Mouse (Mus musculus) liver, adult 2 months (tissue): Measurements from ENCODE around the gene 4931406C07Rik. TPM values are rescaled to one million over a fixed set of nuclear protein-coding genes. Genes with fewer than 3 reads are reported as not detected.
A peak's percentile ranks its signal among the peaks of the same experiment; 100 is the strongest.

ENCODE experiments used
- DNase-seq: peaks from one replicate; pipeline ENCODE4 v3.0.0-alpha.2; 2011; ENCODE audit warnings: low read depth, low spot score; ENCODE audit errors: extremely low read depth
- H3K27ac ChIP-seq: fragments of 200-500 bp; replicated peaks from 2 replicates; pipeline ENCODE4 v1.5.1; 2012; ENCODE audit warnings: low read depth, mild to moderate bottlenecking, control low read depth, inconsistent platforms, low read length; ENCODE audit not compliant: insufficient read depth
- H3K27me3 ChIP-seq: fragments of 200-500 bp; 2 replicates; pipeline ENCODE4 v1.6.1; 2012; ENCODE audit warnings: mild to moderate bottlenecking, moderate library complexity, low read length, inconsistent platforms; ENCODE audit not compliant: control insufficient read depth, insufficient read depth
- H3K36me3 ChIP-seq: fragments of 200-500 bp; 2 replicates; pipeline ENCODE4 v1.6.1; 2012; ENCODE audit warnings: low read length, inconsistent platforms; ENCODE audit not compliant: control insufficient read depth, insufficient read depth
- H3K4me1 ChIP-seq: fragments of 200-500 bp; 2 replicates; pipeline ENCODE4 v1.6.1; 2011; ENCODE audit warnings: low read length; ENCODE audit not compliant: control insufficient read depth, insufficient read depth
- H3K4me3 ChIP-seq: fragments of 200-500 bp; 2 replicates; pipeline ENCODE4 v1.5.1; 2011; ENCODE audit warnings: low read depth, mild to moderate bottlenecking, control low read depth, low read length, moderate library complexity; ENCODE audit not compliant: insufficient read depth
- H3K79me2 ChIP-seq: fragments of 200-500 bp; 2 replicates; pipeline ENCODE4 v1.6.1; 2012; ENCODE audit warnings: inconsistent platforms, mild to moderate bottlenecking, low read length, moderate library complexity; ENCODE audit not compliant: control insufficient read depth, insufficient read depth
- H3K9ac ChIP-seq: fragments of 200-500 bp; 2 replicates; pipeline ENCODE4 v1.6.1; 2012; ENCODE audit warnings: low read depth, mild to moderate bottlenecking, control low read depth, inconsistent platforms, low read length
- CTCF ChIP-seq: fragments of 200-500 bp; IDR thresholded peaks from 2 replicates; pipeline ENCODE4 v1.5.1; 2011; ENCODE audit warnings: low read depth, low read length, control low read depth
- POLR2A ChIP-seq: fragments of 200-500 bp; IDR thresholded peaks from 2 replicates; pipeline ENCODE4 v1.6.1; 2011; ENCODE audit warnings: low read length, control low read depth; ENCODE audit not compliant: insufficient read depth; ENCODE audit errors: extremely low read depth
- WGBS: fragments of 180-500 bp; shearing (Covaris S2); methylation state at CpG from one replicate; pipeline ENCODE4 v1.1.7; 2018; 5-methylcytosine and 5-hydroxymethylcytosine counted together
- polyA plus RNA-seq: library from polyadenylated mRNA; depleted of rRNA; stranded (reverse); fragments of >200 nt; gene quantifications from 2 replicates; pipeline ENCODE4 v1.2.3, GENCODE M21; 2012
- total RNA-seq: library from RNA; depleted of rRNA; stranded (reverse); fragments of >200 nt; gene quantifications from 2 replicates; pipeline ENCODE4 v1.2.3, GENCODE M21; 2014

The 4931406C07Rik gene
- total and polyA plus RNA-seq, 2 experiments = 48.2 to 174 TPM

GRCm38 (mm10) chr9:15252196-15252595 is 54.1 kb downstream of the 4931406C07Rik start:
- no peak for TF ChIP-seq POLR2A
- no peak for TF ChIP-seq CTCF
- 76% methylated on average over 7 of the region's 7 CpGs for WGBS
- no peak overlapping the region for H3K9ac ChIP-seq
- no peaks in the 10 kb centered on the region for H3K36me3 ChIP-seq
- H3K27me3 ChIP-seq = no peaks in the 10 kb centered on the region
- H3K79me2 ChIP-seq = no peaks in the 10 kb centered on the region
- H3K27ac ChIP-seq = no peak overlapping the region
- H3K4me3 ChIP-seq = no peak overlapping the region
- no peak for DNase-seq
- H3K4me1 ChIP-seq = no peaks in the 10 kb centered on the region

GRCm38 (mm10) chr9:15250376-15250775 is 55.9 kb downstream of the 4931406C07Rik start:
- Histone ChIP-seq H3K36me3 (no peaks in the 10 kb centered on the region), H3K4me3 (no peak overlapping the region), H3K27me3 (no peaks in the 10 kb centered on the region), H3K79me2 (no peaks in the 10 kb centered on the region), H3K4me1 (no peaks in the 10 kb centered on the region), H3K27ac (no peak overlapping the region), H3K9ac (no peak overlapping the region)
- 79% methylated on average over 7 of the region's 7 CpGs for WGBS
- DNase-seq = no peak
- TF ChIP-seq POLR2A (no peak), CTCF (no peak)

GRCm38 (mm10) chr9:15245319-15246075 is 60.8 kb downstream of the 4931406C07Rik start:
- Histone ChIP-seq H3K4me3 (no peak overlapping the region), H3K9ac (no peak overlapping the region), H3K27me3 (no peaks in the 10 kb centered on the region), H3K36me3 (no peaks in the 10 kb centered on the region), H3K27ac (no peak overlapping the region), H3K4me1 (no peaks in the 10 kb centered on the region), H3K79me2 (no peaks in the 10 kb centered on the region)
- peak; percentile 37 for DNase-seq
- no peak for TF ChIP-seq POLR2A
- no peak for TF ChIP-seq CTCF
- WGBS = 57% methylated on average over 14 of the region's 14 CpGs

- no peak overlapping the region for H3K4me3 ChIP-seq
- H3K4me1 ChIP-seq = no peaks in the 10 kb centered on the region
- no peaks in the 10 kb centered on the region for H3K27me3 ChIP-seq
- no peak for DNase-seq
- H3K9ac ChIP-seq = no peak overlapping the region
- no peaks in the 10 kb centered on the region for H3K79me2 ChIP-seq
- 92% methylated on average over 1 of the region's 1 CpGs for WGBS
- H3K27ac ChIP-seq = no peak overlapping the region
- H3K36me3 ChIP-seq = no peaks in the 10 kb centered on the region
- TF ChIP-seq CTCF (no peak), POLR2A (no peak)
These were observed 64.1 kb downstream of the 4931406C07Rik start for GRCm38 (mm10) chr9:15242130-15242529.

GRCm38 (mm10) chr9:15241596-15241939 is 64.7 kb downstream of the 4931406C07Rik start:
- Histone ChIP-seq H3K36me3 (no peaks in the 10 kb centered on the region), H3K27ac (no peak overlapping the region), H3K4me1 (no peaks in the 10 kb centered on the region), H3K4me3 (no peak overlapping the region), H3K27me3 (no peaks in the 10 kb centered on the region), H3K9ac (no peak overlapping the region), H3K79me2 (no peaks in the 10 kb centered on the region)
- DNase-seq = peak; percentile 46
- TF ChIP-seq POLR2A (no peak), CTCF (peak; percentile 56; the same call in 1 of the 2 replicates)
- 55% methylated on average over 9 of the region's 9 CpGs for WGBS

- Histone ChIP-seq H3K4me3 (no peak overlapping the region), H3K4me1 (no peaks in the 10 kb centered on the region), H3K36me3 (no peaks in the 10 kb centered on the region), H3K79me2 (no peaks in the 10 kb centered on the region), H3K27ac (no peak overlapping the region), H3K27me3 (no peaks in the 10 kb centered on the region), H3K9ac (no peak overlapping the region)
- WGBS = 70% methylated on average over 6 of the region's 6 CpGs
- no peak for DNase-seq
- TF ChIP-seq CTCF = no peak
- no peak for TF ChIP-seq POLR2A
These were observed 65.2 kb downstream of the 4931406C07Rik start for GRCm38 (mm10) chr9:15240863-15241595.
